Mouse (Mus musculus) small intestine, adult 2 months (tissue): ENCODE results near the gene Aph1a.

ENCODE experiments used
- CTCF ChIP-seq: fragments of 200-500 bp; IDR thresholded peaks from 2 replicates; pipeline ENCODE4 v1.5.1; 2012; ENCODE audit warnings: low read depth, mild to moderate bottlenecking, control low read depth, inconsistent platforms, low read length, moderate library complexity, mixed read lengths; ENCODE audit not compliant: insufficient replicate concordance, insufficient read length; ENCODE audit errors: extremely low read depth
- POLR2A ChIP-seq: fragments of 200-500 bp; IDR thresholded peaks from 2 replicates; pipeline ENCODE4 v1.6.1; 2012; ENCODE audit warnings: low read depth, mild to moderate bottlenecking, control low read depth, inconsistent platforms, low read length, moderate library complexity

DNA sequence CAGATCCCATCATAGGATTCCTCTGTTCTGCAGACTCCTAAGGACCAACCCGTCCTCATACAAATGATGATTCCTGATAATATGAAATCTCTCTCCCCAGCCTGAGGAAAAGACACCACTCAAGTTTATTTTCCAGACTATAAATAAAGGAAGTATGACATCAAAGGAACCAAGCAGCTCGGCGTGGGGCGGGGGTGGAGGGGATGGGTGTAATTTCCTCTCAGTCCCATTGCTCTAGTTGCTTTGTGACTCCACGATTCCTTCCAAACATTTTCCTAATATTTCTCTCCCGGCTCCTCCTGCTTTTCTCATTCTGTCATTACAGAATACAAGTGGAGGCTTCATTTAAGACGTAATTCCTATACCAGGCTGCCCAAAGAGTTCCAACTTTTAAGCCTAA, 643 bp upstream of the Aph1a start:
- TF ChIP-seq CTCF: no peak
- no peak for TF ChIP-seq POLR2A
